Mouse (Mus musculus): ENCODE measurements around the gene Cbs.

The Cbs gene

GRCm38 (mm10) chr17:31590846-31591245, 46.2 kb downstream of the Cbs start:
- no peak for DNase-seq (ENCODE audit: low read depth, low spot score)

GRCm38 (mm10) chr17:31588726-31589125, 48.3 kb downstream of the Cbs start:
- DNase-seq (ENCODE audit: low read depth, low spot score), result no peak

GRCm38 (mm10) chr17:31588115-31588514, 48.9 kb downstream of the Cbs start:
- DNase-seq (ENCODE audit: low read depth, low spot score), result no peak

- no peak for DNase-seq (ENCODE audit: low read depth, low spot score)
Measured at GRCm38 (mm10) chr17:31583781-31584180, 53.3 kb downstream of the Cbs start.

GRCm38 (mm10) chr17:31583185-31583584, 53.9 kb downstream of the Cbs start:
- DNase-seq (ENCODE audit: low read depth, low spot score), result no peak

GRCm38 (mm10) chr17:31580344-31580743, 56.7 kb downstream of the Cbs start:
- peak; percentile 66 for DNase-seq (ENCODE audit: low read depth, low spot score)

- DNase-seq (ENCODE audit: low read depth, low spot score), result peak; percentile 97
Measured at GRCm38 (mm10) chr17:31576394-31577175, 60.5 kb downstream of the Cbs start.

- no peak for DNase-seq (ENCODE audit: low read depth, low spot score)
Measured at GRCm38 (mm10) chr17:31574662-31575061, 62.4 kb downstream of the Cbs start.

GRCm38 (mm10) chr17:31571689-31572088, 65.3 kb downstream of the Cbs start:
- DNase-seq (ENCODE audit: low read depth, low spot score), result no peak

- DNase-seq (ENCODE audit: low read depth, low spot score), result peak; percentile 79
Measured at GRCm38 (mm10) chr17:31570321-31570925, 66.6 kb downstream of the Cbs start.

- DNase-seq (ENCODE audit: low read depth, low spot score), result no peak
Measured at GRCm38 (mm10) chr17:31569756-31570155, 67.3 kb downstream of the Cbs start.

GRCm38 (mm10) chr17:31566276-31566675, 70.8 kb downstream of the Cbs start:
- no peak for DNase-seq (ENCODE audit: low read depth, low spot score)

- peak; percentile 77 for DNase-seq (ENCODE audit: low read depth, low spot score)
Measured at GRCm38 (mm10) chr17:31565141-31566056, 71.6 kb downstream of the Cbs start.

GRCm38 (mm10) chr17:31564858-31565140, 72.2 kb downstream of the Cbs start:
- no peak for DNase-seq (ENCODE audit: low read depth, low spot score)

GRCm38 (mm10) chr17:31564015-31564857, 72.8 kb downstream of the Cbs start, which contains the start of gene Pknox1:
Gene Pknox1 (plus strand): TSS chr17:31564734.
- DNase-seq (ENCODE audit: low read depth, low spot score), result peak; percentile 100

- no peak for DNase-seq (ENCODE audit: low read depth, low spot score)
Measured at GRCm38 (mm10) chr17:31563632-31564014, 73.4 kb downstream of the Cbs start.

GRCm38 (mm10) chr17:31559021-31559789, 77.8 kb downstream of the Cbs start:
- DNase-seq (ENCODE audit: low read depth, low spot score), result no peak

Measured in brain, adult 2 months (tissue).